Mouse (Mus musculus) stomach, postnatal 0 days (tissue): ENCODE data around the gene Fsd1l. TPM values are rescaled to one million over a fixed set of nuclear protein-coding genes. Genes with fewer than 3 reads are reported as not detected.
"Not testable (repeated sequence)": the region's sequence is repeated elsewhere in the genome, so short reads cannot be mapped to it uniquely, and the experiment has no call there.

ENCODE experiments used
- ATAC-seq: fragments of 200-750 bp; cut with Nextera tagmentation; 2 replicates; pipeline ENCODE4 v1.8.0; 2017; ENCODE audit not compliant: low FRiP score, low TSS enrichment
- DNase-seq: peaks from one replicate; pipeline ENCODE4 v3.0.0-alpha.2; 2016; ENCODE audit warnings: low spot score
- H3K27ac ChIP-seq: fragments of 300-500 bp; sonication (generic); replicated peaks from 2 replicates; pipeline ENCODE4 v1.5.1; 2014; ENCODE audit warnings: mild to moderate bottlenecking, control low read depth
- H3K27me3 ChIP-seq: fragments of 300-500 bp; sonication (generic); 2 replicates; pipeline ENCODE4 v1.6.1; 2014; ENCODE audit warnings: low read length; ENCODE audit not compliant: control insufficient read depth, insufficient read depth
- H3K36me3 ChIP-seq: fragments of 300-500 bp; sonication (generic); 2 replicates; pipeline ENCODE4 v1.6.1; 2014; ENCODE audit warnings: low read length, mixed read lengths; ENCODE audit not compliant: control insufficient read depth, insufficient read depth
- H3K4me1 ChIP-seq: fragments of 300-500 bp; sonication (generic); replicated peaks from 2 replicates; pipeline ENCODE4 v1.6.1; 2014; ENCODE audit warnings: antibody characterized with exemption; ENCODE audit not compliant: control insufficient read depth, insufficient read depth
- H3K4me2 ChIP-seq: fragments of 300-500 bp; sonication (generic); replicated peaks from 2 replicates; pipeline ENCODE4 v1.6.1; 2014; ENCODE audit warnings: low read depth, mild to moderate bottlenecking, control low read depth, moderate library complexity
- H3K4me3 ChIP-seq: fragments of 300-500 bp; sonication (generic); 2 replicates; pipeline ENCODE4 v1.5.1; 2014; ENCODE audit warnings: low read depth, low read length, control low read depth
- H3K9ac ChIP-seq: fragments of 300-500 bp; sonication (generic); 2 replicates; pipeline ENCODE4 v1.6.1; 2014; ENCODE audit warnings: mild to moderate bottlenecking, low read length, control low read depth, mixed read lengths
- H3K9me3 ChIP-seq: fragments of 300-500 bp; sonication (generic); 2 replicates; pipeline ENCODE4 v1.6.1; 2016; ENCODE audit warnings: low read length; ENCODE audit not compliant: control insufficient read depth
- CTCF ChIP-seq: IDR thresholded peaks from 2 replicates; pipeline ENCODE4 v1.5.1; 2016; ENCODE audit warnings: antibody characterized with exemption, low read depth, mild to moderate bottlenecking, moderate library complexity
- EP300 ChIP-seq: optimal IDR thresholded peaks from 2 replicates; pipeline ENCODE3; 2016; ENCODE audit warnings: antibody characterized with exemption
- WGBS: fragments of 180-500 bp; shearing (Covaris S2); extraction: QIAGEN DNeasy Blood & Tissue Kit; methylation state at CpG from one replicate; pipeline ENCODE4 v1.1.7; 2014; 5-methylcytosine and 5-hydroxymethylcytosine counted together
- polyA plus RNA-seq: library from polyadenylated mRNA; unstranded; fragments of >200 nt; fragmentation: Nextera tagmentation; extraction: Ambion mirVana; gene quantifications from 2 replicates; pipeline ENCODE4 v1.2.1, GENCODE M21; 2015

Fsd1l gene
- polyA plus RNA-seq, 1 experiment from 2014 or later = 3.4 TPM

- Histone ChIP-seq H3K9ac (peak within 1 kb of the TSS; percentile 76), H3K36me3 (no peaks in the 10 kb centered on the region), H3K27ac (peak within 1 kb of the TSS; percentile 65), H3K9me3 (no peaks in the 10 kb centered on the region), H3K4me3 (peak within 1 kb of the TSS; percentile 69), H3K27me3 (no peaks in the 10 kb centered on the region), H3K4me1 (0 out of 2 replicates have a peak, but pooled peaks cover 2% of the 10 kb centered on the region), H3K4me2 (peak within 1 kb of the TSS; percentile 98)
- TF ChIP-seq CTCF (no peak), EP300 (no peak)
- DNase-seq (no peak), ATAC-seq (peak; percentile 75)
- WGBS = 6% methylated on average over 7 of the region's 7 CpGs
These were observed 82.4 kb downstream of the Fsd1l start, which contains the start of gene Fktn for GRCm38 (mm10) chr4:53713704-53714050. Gene Fktn, plus strand, starts transcription at chr4:53713998.

- WGBS = 4% methylated on average over 58 of the region's 58 CpGs
- Histone ChIP-seq H3K4me2 (peak overlapping the region; percentile 98), H3K36me3 (no peaks in the 10 kb centered on the region)
These were observed 83.0 kb downstream of the Fsd1l start for GRCm38 (mm10) chr4:53714051-53714814.

GRCm38 (mm10) chr4:53715977-53716376 is 84.7 kb downstream of the Fsd1l start:
- Histone ChIP-seq H3K9ac (no peak overlapping the region), H3K4me3 (no peak overlapping the region), H3K27me3 (no peaks in the 10 kb centered on the region), H3K36me3 (no peaks in the 10 kb centered on the region), H3K4me1 (0 out of 2 replicates have a peak, but pooled peaks cover 2% of the 10 kb centered on the region), H3K4me2 (no peak overlapping the region), H3K9me3 (no peaks in the 10 kb centered on the region), H3K27ac (no peak overlapping the region)
- DNase-seq (peak; percentile 15), ATAC-seq (no peak)
- TF ChIP-seq CTCF (peak; percentile 61), EP300 (no peak)

More at GRCm38 (mm10) chr4:53714051-53714814, 83.0 kb downstream of the Fsd1l start:
- TF ChIP-seq EP300 (no peak), CTCF (no peak)
- DNase-seq (peak; percentile 93), ATAC-seq (peak; percentile 95)
- no peaks in the 10 kb centered on the region for H3K9me3 ChIP-seq
- peak overlapping the region; percentile 76 for H3K9ac ChIP-seq
- peak overlapping the region; percentile 65 for H3K27ac ChIP-seq
- H3K27me3 ChIP-seq = no peaks in the 10 kb centered on the region
- H3K4me3 ChIP-seq = peak overlapping the region; percentile 69
- 0 out of 2 replicates have a peak, but pooled peaks cover 2% of the 10 kb centered on the region for H3K4me1 ChIP-seq

- no peaks in the 10 kb centered on the region for H3K9me3 ChIP-seq
- no peak overlapping the region for H3K9ac ChIP-seq
- H3K36me3 ChIP-seq = no peaks in the 10 kb centered on the region
- H3K4me1 ChIP-seq = 0 out of 2 replicates have a peak, but pooled peaks cover 2% of the 10 kb centered on the region
- H3K4me2 ChIP-seq = no peak overlapping the region
- TF ChIP-seq CTCF = no peak
- TF ChIP-seq EP300 = no peak
- H3K27ac ChIP-seq = no peak overlapping the region
- no peaks in the 10 kb centered on the region for H3K27me3 ChIP-seq
- H3K4me3 ChIP-seq = no peak overlapping the region
- ATAC-seq (no peak), DNase-seq (no peak)
- WGBS = 50% methylated on average over 4 of the region's 4 CpGs
These were observed 86.3 kb downstream of the Fsd1l start for GRCm38 (mm10) chr4:53717546-53717945.

GRCm38 (mm10) chr4:53718261-53718660 is 87.0 kb downstream of the Fsd1l start:
- Histone ChIP-seq H3K27me3 (no peaks in the 10 kb centered on the region), H3K4me2 (no peak overlapping the region), H3K9me3 (no peaks in the 10 kb centered on the region), H3K4me1 (0 out of 2 replicates have a peak, but pooled peaks cover 2% of the 10 kb centered on the region), H3K27ac (no peak overlapping the region), H3K4me3 (no peak overlapping the region), H3K36me3 (no peaks in the 10 kb centered on the region), H3K9ac (no peak overlapping the region)
- ATAC-seq (no peak), DNase-seq (no peak)
- WGBS = 69% methylated on average over 5 of the region's 5 CpGs
- TF ChIP-seq EP300 (no peak), CTCF (no peak)

GRCm38 (mm10) chr4:53722506-53722905 is 91.2 kb downstream of the Fsd1l start:
- no peaks in the 10 kb centered on the region for H3K4me1 ChIP-seq
- DNase-seq = no peak
- H3K4me3 ChIP-seq = no peak overlapping the region
- no peak for ATAC-seq
- TF ChIP-seq CTCF = no peak
- no peak for TF ChIP-seq EP300
- no peak overlapping the region for H3K9ac ChIP-seq
- no peaks in the 10 kb centered on the region for H3K27me3 ChIP-seq
- WGBS = 87% methylated on average over 4 of the region's 4 CpGs
- H3K27ac ChIP-seq = no peak overlapping the region
- no peaks in the 10 kb centered on the region for H3K36me3 ChIP-seq
- H3K9me3 ChIP-seq = no peaks in the 10 kb centered on the region
- H3K4me2 ChIP-seq = no peak overlapping the region

- H3K4me2 ChIP-seq, H3K4me3 ChIP-seq, DNase-seq, H3K27me3 ChIP-seq, H3K4me1 ChIP-seq, H3K9me3 ChIP-seq, H3K27ac ChIP-seq, H3K36me3 ChIP-seq, ATAC-seq, H3K9ac ChIP-seq: not testable (repeated sequence)
- WGBS = 92% methylated on average over 2 of the region's 2 CpGs
These were observed 94.8 kb downstream of the Fsd1l start for GRCm38 (mm10) chr4:53726100-53726499.
